Mouse (Mus musculus) layer of hippocampus, postnatal 25 days (tissue): ENCODE measurements at regions not wholly inside any gene's neighbourhood (a gene's known extent, or its start where the extent isn't known, plus 50 kb on each side); places are given as distances from the start of the nearest gene placed in this dataset.

Experiments
- microRNA-seq, 2 experiments: library from miRNA; unstranded; fragments of <30 nt; microRNA quantifications; one replicate each; pipeline ENCODE4 v1.2.0; 2021

Small RNA genes in the stretch of these regions (microRNA-seq; reads per million reads assigned to microRNA genes)
- gene Mir30b (90.2 to 95.0 reads per million in 2 experiments), gene Mir30d (9,876 to 10,311 reads per million in 2 experiments)
